Mouse (Mus musculus) spleen, adult 2 months (tissue): ENCODE results near the gene Ftl1.

Experiments
- CTCF ChIP-seq: fragments of 200-500 bp; IDR thresholded peaks from 2 replicates; pipeline ENCODE4 v1.5.1; 2011; ENCODE audit warnings: mild to moderate bottlenecking, inconsistent platforms; ENCODE audit not compliant: insufficient read depth, insufficient read length, insufficient replicate concordance; ENCODE audit errors: extremely low read depth
- POLR2A ChIP-seq: fragments of 200-500 bp; IDR thresholded peaks from 2 replicates; pipeline ENCODE4 v1.6.1; 2011; ENCODE audit warnings: low read depth, low read length, inconsistent platforms

DNA sequence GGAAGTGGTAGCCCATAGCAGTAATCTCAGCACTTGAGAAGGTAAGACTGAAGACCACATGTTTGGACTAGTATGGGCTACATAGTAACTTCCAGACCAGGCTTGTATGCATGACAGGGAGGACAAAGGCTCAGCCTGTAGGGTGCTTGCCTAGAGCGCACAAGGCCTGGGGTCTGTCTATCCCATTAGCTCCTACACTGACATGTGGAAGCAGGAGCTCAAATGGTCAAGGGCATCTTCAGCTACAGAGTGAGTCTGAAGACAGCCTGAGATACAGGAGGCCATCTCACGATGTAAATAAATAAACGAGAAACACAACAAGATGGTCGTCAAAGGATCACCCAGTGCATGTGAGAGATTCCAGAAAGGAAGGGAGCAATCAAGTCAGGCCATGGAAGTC, 2.6 kb upstream of the Ftl1 start:
- TF ChIP-seq CTCF (no peak), POLR2A (no peak)
